Mouse (Mus musculus) megakaryocyte, embryonic 14.5 days (primary cell): ENCODE measurements around the gene Ston1.

Experiments used
- FLI1 ChIP-seq: IDR thresholded peaks from 2 replicates; pipeline ENCODE4 v1.6.1; 2012; ENCODE audit warnings: low read length, inconsistent platforms, mixed read lengths
- GATA1 ChIP-seq: IDR thresholded peaks from 3 replicates; pipeline ENCODE4 v1.6.1; 2012; ENCODE audit warnings: mixed read lengths, low read length, inconsistent platforms, borderline replicate concordance

GRCm38 (mm10) chr17:88652010-88652409, 54.5 kb downstream of the Ston1 start:
- TF ChIP-seq FLI1: no peak
- no peak for TF ChIP-seq GATA1
